Mouse (Mus musculus) heart, adult 11 months (tissue): ENCODE data around the gene Ankrd42.

ENCODE experiments used
- DNase-seq: peaks from one replicate; pipeline ENCODE4 v3.0.0; 2022

The Ankrd42 gene

GRCm38 (mm10) chr7:92637021-92637625, at the start of gene Ankrd42:
Gene Ankrd42 (minus strand): TSS chr7:92637142.
- DNase-seq: peak; percentile 99

DNA sequence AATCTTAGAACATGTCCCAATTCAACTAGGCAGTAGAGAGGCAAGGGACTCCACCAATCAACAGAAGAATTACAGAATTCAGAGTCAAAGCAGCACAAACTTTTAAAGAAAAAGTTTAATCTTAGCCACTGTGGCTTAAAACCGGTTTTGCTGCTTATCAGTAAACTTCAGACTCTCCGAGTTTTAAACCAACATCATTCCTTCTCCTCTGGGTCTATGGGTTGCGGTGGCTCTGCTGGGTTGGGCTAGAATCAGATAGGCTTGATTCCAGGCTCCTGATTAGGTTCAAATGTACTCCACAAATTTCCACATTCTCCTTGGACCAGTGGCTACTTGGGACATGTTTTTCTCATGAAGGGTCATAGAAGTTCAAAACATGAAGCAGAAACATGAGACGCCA, 40.4 kb upstream of the Ankrd42 start:
- DNase-seq: no peak

GRCm38 (mm10) chr7:92675131-92675530, 38.2 kb upstream of the Ankrd42 start:
- no peak for DNase-seq

- peak; percentile 100 for DNase-seq
Measured at GRCm38 (mm10) chr7:92669507-92670471, 32.8 kb upstream of the Ankrd42 start, which contains the start of gene Pcf11. Gene Pcf11 (minus strand): TSS chr7:92669934.

DNA sequence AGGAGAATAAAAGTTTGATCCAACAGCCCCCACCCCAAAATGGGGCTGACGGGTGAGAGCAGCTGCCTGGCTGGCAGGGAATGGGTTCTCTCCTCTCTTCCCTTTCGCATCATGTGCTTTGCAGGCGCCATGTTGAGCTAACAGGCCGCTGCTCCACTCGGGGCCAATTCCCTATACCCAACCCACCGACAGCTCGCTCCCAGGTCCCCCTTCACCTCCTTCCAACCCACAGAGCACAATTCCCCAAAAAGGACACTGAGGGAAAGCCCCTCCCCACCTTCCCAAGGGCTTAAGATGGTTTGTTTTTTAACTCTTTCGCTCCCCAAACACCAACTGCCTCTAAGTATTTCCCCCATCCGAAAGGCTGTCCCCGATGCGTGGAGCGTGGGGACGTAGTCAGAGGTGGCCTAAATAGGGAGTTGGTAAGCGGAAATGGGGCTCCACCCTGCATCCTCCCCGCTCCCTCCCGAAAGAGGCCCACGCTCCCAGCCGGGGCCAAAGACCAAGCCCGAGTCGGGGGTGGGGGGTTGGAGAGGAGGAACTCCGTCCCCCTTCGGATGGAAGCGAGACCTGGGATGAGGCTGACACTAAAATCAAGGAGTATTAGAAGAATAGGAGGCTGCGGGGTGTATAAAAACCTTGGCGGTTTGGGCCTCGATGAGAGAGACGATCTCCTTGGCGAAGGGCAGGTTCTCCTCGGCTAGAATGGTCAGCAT, 32.0 kb upstream of the Ankrd42 start:
- peak; percentile 98 for DNase-seq

DNA sequence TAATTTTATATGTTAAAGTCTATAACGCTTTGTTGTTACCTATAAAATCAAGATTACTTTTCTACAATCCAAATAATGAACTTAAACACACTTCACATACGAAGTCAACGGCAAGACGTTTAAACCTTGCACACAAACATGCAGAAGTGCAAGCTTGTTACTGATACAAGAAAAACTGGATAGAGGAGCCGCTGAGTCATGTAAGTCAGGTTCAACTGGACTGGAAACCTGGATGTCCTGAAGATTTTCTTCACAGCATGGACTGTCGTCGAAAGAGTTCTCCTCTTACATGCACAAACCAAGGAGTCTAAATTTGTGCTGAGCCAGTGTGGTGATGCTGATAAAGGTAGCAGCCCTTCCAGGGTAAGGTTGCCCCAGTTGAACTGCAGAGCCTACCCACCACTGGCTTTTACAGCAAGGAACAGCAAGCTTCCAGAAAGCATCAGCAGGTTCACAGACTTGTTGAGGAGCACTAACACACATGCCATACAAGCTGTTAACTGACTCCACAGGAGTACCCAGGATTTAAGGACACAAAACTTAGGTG, 29.4 kb upstream of the Ankrd42 start:
- DNase-seq: peak; percentile 88

GRCm38 (mm10) chr7:92658050-92658449, 21.1 kb upstream of the Ankrd42 start:
- DNase-seq: peak; percentile 86

- DNase-seq: peak; percentile 56
Measured at GRCm38 (mm10) chr7:92656386-92656785, 19.4 kb upstream of the Ankrd42 start.

- no peak for DNase-seq
Measured at GRCm38 (mm10) chr7:92653329-92653728, 16.4 kb upstream of the Ankrd42 start.

DNA sequence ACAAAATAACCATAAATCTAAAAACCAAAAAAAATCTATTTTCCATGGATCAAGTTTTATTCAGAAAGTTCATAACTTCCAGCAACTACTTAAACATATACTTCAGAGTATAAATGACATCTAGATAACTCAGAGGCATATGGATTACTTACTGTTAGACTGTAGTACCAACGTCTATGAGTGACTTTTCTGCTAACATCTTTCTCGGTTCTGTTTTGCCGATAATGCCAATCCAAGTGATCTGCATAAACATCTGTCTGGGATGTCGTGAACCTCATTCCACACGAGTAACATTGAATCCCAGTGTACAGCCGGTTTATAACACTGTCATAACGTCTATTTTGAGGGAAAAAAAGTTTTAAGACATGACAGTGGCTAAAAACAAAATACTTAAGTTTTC, 10.8 kb upstream of the Ankrd42 start:
- no peak for DNase-seq

- no peak for DNase-seq
Measured at GRCm38 (mm10) chr7:92642358-92642757, 5.4 kb upstream of the Ankrd42 start.

DNA sequence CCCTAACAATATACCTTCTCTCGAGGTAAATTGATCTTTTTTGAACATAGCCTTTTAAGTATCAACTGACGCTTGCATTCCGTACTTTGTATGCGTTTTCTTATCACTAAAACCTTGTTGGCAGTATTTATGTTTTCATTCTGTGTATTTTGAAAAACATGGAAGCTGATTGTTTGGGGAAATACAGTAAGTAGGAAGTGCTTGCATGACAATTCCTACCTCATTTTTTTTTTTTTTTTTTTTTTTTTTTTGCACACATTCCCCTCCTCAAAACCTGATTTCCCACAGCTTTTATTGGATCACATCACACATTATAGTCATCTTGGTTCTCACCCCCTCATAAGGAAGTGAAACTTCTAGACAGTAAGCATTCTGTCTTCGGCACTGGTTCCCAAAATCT, 1.1 kb upstream of the Ankrd42 start:
- no peak for DNase-seq

GRCm38 (mm10) chr7:92636295-92637011, 489 bp downstream of the Ankrd42 start:
- peak; percentile 87 for DNase-seq

- DNase-seq: no peak
Measured at GRCm38 (mm10) chr7:92630167-92630566, 6.8 kb downstream of the Ankrd42 start.

- no peak for DNase-seq
Measured at GRCm38 (mm10) chr7:92624488-92624887, 12.5 kb downstream of the Ankrd42 start.

DNA sequence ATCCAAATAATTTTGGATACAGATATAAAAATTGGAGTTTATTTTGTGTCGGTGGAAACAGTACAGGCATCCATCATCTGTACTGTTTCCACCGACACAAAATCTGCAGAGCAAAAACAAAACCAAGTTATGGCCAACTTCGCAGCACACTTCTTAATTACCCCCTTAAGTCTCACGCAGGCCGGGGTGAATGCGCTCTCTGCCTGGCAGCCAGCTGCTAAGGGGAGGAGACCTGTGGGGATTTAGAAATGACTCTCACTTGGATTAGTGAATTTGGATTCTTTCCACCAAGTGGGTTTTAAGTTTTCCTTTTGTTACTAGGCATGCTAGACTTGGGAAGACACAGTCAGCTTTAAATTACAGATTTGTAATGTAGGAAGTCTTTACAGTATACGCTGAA, 26.1 kb downstream of the Ankrd42 start:
- no peak for DNase-seq

GRCm38 (mm10) chr7:92604961-92605360, 32.0 kb downstream of the Ankrd42 start:
- peak; percentile 29 for DNase-seq

DNA sequence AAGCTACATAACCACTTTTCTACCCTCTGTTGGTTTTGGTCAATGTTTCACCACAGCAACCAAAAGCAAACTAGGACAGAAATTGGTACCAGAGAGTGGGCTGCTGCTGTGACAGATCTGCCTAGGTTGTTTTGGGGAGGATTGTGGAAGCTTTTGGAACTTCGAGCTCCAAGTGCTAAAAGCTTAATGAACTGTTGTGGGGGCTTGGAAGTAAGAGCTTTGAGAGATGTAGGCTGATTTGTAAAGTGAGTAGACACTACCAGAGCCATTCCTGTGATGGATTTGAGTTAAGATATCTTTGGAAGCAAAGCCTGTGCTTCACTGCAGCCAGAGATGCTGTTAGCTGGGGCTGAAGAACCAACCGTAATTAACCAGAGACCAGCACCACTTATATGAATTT, 46.1 kb downstream of the Ankrd42 start:
- no peak for DNase-seq

DNA sequence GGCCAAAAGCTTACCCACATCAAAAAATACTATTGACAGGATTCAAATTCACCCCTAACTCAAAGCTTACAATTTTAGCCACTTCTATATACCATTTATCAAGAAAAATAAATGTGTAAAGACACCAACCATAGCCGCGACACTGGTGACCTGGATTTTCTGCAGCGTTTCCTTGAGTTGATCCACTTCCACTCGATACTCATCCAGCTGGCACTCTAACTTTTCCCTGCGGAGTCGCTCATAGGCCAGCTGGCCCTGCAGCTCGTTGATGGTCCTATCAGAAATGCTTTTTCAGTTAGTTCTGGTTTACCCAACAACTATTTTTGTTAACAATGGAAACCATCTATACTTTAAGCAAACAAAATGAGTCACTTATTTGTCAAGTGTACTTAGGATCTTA, 47.0 kb downstream of the Ankrd42 start:
- peak; percentile 68 for DNase-seq

DNA sequence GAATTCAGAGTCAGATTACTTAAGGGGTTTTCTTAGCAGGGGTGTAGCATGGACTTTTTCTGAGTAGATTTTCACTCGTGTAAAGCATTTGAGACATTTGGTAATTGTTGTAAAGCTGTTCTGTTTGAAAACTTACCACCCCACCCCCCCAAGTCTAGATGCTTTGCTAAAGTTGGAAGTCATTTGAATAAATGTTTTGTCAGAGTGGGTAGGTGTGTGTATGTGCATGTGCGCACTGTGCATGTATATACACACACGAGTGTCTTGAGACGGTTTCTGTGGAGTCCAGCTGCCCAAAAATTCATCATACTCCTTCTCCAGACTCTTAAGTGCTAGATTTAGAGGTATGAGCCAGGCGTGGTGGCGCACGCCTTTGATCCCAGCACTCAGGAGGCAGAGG, 53.4 kb downstream of the Ankrd42 start:
- DNase-seq: peak; percentile 52

GRCm38 (mm10) chr7:92580491-92581207, 56.3 kb downstream of the Ankrd42 start:
- DNase-seq: peak; percentile 84

DNA sequence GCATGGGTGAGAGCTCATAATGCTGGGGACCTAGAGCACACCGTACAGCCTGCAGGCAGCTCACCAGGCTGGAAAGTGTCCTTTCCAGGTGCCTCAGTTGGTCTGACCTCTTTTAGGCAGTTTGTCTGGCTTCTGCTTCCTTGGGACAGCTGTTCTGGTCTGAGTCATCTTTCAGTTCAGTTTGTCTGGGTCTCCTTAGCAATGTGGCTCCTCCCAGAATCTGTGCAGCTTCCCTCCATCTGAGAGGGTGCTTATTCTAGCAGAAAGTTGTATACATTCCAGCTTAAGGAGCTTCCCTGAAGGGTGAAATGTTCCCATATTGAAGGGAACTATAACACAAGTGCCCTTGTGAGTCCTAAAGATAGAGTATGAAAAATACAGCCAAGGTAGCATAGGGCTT, 70.2 kb downstream of the Ankrd42 start:
- DNase-seq: peak; percentile 73
